Mouse (Mus musculus): ENCODE measurements at regions not wholly inside any gene's neighbourhood (a gene's known extent, or its start where the extent isn't known, plus 50 kb on each side); places are given as distances from the start of the nearest gene placed in this dataset.

DNA sequence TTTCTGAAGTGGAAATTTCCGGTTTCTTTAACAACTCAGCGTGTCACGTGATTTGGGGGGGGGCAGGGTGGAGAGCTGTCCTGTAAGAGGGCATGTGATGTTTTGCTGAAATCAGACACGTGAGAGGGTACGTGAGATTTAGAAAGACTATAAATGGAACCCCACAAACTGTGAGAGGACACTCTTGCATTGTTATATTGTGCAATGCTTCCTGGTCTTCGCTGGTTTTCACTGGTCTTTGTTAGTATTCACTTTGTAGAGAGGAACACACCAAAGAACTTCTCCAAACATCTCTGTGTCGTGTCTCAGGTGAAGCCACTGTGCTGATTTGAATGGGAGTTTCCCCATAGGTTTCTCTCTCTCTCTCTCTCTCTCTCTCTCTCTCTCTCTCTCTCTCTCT is 163.2 kb upstream of the Jun start:
- no peak for DNase-seq (ENCODE audit: low spot score in 2 of 2)

DNA sequence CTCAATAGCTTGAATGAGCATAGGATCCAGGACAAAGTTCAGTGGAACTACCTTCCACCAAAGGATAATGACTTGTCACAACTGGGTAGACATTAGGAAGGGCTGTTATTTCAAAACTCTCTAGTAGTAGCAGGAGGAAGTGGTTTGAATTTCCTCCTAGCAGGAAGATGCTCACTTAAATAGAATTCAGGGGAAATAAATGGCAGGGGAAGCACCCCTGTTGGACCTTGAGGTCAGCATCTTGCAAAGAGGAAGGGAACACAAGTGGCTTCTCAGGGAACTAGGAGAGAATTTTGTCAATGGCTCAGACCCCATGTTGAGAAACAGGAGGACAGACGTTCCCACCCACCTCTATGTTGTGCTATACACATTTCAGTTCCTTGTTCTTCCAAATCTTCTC is 178.4 kb upstream of the Jun start:
- DNase-seq (ENCODE audit: low spot score in 2 of 2): no peak

DNA sequence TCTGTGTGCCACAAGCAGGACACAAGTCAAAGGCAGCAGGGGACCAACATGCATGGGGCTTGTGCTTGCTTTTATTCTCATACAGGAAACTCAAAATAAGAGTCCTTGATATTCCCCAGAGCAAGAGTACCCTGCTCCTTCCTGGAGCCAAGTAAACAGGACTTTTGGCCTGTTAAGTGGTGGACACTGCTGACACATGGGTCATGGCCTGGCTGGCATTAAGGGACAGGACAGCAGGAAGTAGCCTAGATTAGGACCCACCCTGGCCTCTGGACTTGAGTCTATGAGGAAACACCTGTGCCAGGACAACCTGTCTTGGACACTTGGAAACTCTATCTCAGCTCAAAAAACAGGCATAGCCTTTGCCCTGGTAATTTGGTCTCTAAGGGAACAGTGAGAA is 181.0 kb upstream of the Jun start:
- no peak for DNase-seq (ENCODE audit: low spot score in 2 of 2)

DNA sequence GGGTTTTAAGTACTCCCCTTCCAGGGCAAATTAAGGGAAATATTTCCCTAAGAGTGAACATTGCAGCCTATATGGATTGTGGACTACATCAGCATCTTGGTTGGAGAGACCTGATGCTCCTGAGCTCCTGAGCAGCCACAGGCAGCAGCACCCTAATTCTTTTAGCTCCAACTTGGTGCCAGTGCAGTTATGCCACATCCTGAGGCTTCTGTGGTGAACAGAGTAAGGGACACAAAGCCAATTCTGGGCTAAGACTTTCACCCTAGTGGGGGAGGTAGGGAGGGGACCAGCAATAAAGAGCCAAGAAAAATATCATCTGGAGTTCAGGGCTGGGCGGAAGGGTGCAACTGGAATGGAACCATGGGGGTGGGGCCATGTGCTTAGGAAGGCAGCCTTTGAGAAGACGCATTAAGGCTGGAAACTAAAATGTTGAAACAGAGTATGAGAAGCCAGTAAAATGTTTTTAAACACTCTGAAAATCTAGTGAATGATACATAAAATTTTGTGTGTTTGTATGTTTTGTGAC is 182.1 kb upstream of the Jun start:
- no peak for DNase-seq (ENCODE audit: low spot score in 2 of 2)

DNA sequence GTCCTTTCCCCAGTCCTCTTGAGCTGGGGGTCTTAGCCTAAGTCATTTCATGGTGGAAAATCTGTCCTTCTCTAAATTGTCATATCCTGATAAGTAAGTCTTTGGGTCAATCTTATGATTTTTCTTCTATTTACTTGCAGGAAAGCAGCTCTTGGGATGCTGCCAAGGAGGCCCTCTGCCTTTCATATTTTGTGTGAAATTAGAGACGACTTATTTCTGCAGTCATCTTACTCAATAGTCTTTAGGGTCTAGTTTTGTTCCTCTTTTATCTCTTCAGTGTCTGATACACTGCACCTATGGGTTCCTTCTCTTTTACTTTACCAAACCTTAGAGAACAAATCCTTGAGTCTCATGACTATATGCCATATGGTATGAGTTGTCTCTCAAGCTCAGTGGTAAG is 196.0 kb upstream of the Jun start:
- DNase-seq (ENCODE audit: low spot score in 2 of 2): no peak

DNA sequence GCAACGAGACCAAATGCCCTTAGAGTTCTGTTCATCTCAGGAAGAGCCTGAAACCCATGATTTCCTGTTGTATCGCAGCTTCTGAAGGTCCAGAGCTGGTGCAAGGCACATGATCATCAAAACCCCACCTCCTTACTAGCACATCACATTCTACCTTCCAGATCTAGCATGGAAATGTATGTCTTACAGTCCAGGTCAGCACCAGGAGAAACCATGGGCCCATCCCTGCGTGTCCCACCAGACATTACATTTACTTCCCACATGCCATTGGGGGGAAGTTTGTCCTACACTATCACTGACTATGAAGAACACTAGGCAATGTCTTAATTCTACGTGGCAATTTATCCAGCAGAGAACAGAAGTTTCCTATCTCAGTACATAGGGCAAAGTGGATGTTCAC is 197.0 kb upstream of the Jun start:
- no peak for DNase-seq (ENCODE audit: low spot score in 2 of 2)

DNA sequence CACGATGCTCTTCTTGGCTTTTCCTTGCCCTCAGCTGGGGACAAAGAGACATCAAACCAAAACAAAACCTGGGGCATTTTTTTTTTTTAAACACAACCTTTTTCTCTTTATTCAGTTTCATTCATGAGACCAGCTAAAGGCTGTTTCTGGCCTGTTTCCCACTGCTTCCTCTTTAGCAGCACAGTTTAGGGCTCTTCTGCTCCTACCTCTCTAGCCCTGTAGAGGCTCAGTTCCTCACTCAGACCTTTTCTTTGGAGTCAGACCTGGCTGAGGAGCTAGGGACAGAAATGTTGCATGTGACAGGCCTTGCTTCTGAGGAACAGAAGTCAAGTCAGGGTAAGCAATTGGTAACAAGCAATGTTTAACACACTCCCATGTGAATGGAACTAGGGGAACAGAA is 198.1 kb upstream of the Jun start:
- no peak for DNase-seq (ENCODE audit: low spot score in 2 of 2)

DNA sequence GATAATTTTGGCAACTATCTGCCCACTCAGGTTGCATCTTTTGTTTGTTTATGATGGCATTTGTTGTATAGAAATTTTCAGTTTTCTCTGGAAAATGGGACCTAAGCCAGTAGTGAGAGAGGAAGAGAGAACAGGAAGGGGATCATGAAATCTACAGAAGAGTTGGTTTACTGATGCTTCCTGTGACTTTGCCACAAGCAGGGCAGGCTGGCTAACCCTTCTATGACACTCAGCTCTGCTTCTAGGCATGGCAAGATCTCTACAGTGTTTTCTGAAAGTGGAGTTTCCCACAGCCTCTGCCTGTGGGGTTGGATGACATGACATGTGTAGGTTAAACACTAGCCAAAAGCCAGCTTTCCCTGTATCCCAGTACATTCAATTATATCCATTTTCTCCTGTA is 217.7 kb upstream of the Jun start:
- no peak for DNase-seq (ENCODE audit: low spot score in 2 of 2)

DNA sequence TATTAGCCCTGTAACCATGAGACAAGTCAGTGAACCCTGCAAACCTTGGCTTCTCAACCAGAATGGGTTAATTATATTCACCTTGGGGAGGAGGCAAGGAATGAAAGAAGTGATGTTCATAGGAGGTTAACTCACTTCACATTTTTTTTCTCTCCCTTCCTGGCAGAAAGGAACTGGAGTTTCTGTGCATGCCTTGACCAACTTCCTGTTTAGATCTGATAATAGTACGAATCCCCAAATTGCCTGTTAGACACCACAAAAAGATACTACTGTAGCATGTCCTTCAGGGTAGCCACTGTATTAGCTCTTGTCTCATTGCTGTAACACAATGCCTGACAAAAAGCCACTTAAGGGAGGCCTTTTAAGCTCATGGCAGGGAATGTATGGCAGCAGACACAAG is 218.4 kb upstream of the Jun start:
- no peak for DNase-seq (ENCODE audit: low spot score in 2 of 2)

DNA sequence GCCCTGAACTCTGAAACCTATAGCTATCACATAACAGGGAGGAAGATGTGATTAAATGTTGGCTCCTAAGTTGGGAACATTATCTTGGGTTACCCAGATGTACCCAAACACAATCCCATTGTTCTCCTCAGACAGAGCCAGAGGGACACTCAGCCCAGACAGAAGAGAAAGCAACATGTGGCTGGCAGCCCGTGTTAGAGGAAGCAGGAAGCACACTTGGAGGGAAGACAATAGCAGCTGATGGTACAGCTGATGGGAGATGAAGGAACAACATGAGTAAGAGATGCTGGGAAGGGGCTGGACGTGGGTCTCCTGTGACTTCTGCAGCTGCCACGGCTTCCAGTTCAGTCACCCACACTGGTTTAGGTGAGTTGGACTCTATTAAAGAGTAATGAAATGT is 224.2 kb upstream of the Jun start:
- no peak for DNase-seq (ENCODE audit: low spot score in 2 of 2)

DNA sequence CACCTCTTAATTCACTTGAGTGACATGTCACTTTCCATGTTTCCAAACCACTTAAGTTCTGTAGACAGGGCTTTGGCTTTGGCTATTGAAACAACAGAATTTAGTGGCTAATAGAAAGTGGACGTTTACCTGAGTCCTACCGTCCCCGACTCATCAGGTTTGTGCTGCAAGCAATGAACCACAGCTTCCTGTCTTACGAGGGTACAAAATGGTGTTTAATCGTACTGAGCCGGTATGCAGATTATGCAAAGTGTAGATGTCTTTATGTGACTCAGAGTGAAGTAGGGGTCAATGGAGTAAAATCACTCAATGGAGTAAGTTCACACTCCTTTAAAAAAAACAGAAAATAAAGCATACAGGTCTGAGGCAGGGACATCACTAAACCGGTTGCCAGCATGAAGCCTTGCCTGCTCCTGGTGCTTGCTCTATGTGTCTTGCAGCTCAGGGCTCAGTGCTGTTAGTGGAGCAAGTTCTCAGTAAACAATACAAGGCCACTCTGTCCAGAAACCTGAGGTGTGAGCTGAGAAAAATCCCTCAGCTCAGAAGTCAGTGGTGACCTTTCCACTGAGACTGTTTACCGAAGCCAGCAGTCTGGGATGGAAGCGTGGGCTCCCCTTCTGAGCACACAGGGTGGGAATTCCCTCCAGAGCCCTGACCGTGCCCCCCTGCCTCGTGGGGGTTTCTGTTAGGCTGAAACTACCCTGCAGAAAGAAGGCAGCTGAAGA is 226.1 kb upstream of the Jun start:
- no peak for DNase-seq (ENCODE audit: low spot score in 2 of 2)

DNA sequence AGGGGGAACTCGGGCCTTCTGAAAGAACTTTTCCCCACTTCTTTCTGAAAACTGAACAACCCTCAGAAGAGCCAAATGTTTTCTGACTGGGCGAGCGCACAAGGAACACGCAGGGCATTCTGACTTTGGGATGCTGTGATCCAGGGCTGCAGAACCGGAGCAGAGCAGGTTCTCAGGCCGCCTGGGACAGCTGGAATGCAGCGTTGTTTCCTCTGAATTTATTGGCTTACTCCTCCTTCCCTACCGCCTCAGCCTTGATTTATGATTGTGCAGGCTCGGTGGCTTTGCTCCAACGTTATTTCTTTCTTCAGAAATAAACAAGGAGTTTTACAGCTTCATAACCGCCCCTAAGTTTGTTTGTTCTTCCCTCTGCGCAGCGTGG is 226.7 kb upstream of the Jun start:
- no peak for DNase-seq (ENCODE audit: low spot score in 2 of 2)

DNA sequence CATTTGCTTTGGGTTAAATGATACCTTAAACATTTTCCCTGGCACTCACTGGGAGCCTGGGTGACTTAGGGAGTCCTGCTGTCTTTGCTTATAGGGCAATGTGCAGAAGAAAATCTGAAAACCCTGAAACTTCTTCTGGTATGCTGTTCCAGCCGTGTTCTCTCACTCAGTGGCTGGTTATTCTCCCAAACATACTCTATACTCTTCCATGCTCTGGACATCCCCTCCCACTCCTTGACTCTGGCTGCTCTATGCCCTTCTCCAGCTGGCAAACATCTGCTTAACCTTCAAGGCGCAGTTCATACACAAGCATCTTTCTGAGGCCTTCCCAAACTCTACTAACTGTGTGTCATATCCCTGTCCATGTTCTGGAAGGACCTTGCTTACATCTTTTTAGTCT is 227.2 kb upstream of the Jun start:
- DNase-seq (ENCODE audit: low spot score in 2 of 2): no peak

DNA sequence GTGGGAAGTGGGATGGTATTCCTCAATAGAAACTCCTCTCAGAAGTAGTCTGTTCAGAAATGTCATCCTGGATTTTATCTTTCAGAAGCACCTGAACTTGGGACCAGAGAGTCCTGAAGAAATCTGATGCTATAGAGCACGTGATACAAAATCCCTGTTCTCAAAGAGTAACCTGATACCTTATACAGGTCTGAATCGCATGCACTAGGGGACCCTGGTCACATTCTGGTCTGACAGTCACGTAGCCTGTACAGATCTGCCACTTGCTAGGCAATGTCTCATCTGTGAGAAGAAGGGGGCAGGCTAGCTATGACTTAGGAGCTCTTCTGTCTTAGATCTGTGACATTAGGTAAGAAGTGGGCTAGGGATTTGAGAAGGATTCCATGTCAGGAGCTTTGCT is 230.1 kb upstream of the Jun start:
- no peak for DNase-seq (ENCODE audit: low spot score in 2 of 2)

DNA sequence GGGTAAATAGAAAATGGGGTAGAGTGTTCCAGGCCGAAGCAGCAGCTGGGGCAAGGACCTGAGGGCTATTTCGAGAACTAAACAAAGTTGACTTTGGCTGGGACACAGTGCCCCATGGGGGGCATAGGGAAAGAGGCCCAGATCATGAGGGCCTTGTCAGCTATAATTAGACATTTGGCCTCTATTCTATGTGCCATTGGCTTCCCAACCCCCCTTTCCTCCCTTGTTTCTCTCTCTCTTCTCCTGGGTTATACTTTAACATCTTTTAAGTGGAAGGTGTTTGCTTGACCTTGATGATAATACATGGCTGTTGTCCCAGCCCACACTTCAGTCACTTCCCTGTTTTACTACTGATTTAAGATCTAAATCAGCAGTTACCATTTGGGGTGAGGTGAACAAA is 231.8 kb upstream of the Jun start:
- no peak for DNase-seq (ENCODE audit: low spot score in 2 of 2)

DNA sequence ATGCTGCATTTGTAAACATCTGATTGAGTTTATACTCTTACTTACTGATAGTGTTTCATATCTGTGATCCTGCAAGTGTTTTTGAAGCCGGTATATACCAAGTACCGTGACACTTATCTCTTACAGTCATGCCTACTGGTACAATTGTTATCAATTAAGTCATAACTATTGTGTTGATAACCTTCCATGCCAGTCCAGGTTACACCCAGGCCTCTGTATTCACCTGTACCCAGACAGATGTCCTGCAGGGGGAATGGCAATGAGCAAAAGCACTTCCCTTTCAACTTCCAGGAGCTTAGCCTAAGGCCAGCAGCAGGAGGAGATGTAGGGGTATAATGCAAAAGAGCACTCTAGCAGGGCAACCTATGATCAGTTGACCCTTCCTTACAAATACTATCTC is 232.2 kb upstream of the Jun start:
- DNase-seq (ENCODE audit: low spot score in 2 of 2): no peak

DNA sequence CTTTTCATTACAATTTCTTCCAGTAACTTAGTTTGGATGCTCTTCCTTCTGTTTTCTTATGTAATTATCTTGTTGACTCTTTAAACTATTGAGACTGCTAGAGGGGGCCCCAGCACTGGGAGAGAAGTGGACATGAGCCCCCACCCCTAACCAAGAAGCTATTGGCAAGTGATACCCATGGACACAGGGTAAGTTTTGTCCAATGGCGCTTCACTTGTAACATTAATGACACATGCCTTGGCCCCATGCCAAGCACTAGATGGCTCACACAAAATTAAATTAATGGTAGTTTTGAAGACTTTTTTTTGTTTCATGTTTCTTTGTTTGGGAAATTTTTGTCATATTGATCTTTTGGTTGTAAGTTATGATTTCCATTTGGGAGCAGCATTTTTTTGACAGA is 232.7 kb upstream of the Jun start:
- no peak for DNase-seq (ENCODE audit: low spot score in 2 of 2)

DNA sequence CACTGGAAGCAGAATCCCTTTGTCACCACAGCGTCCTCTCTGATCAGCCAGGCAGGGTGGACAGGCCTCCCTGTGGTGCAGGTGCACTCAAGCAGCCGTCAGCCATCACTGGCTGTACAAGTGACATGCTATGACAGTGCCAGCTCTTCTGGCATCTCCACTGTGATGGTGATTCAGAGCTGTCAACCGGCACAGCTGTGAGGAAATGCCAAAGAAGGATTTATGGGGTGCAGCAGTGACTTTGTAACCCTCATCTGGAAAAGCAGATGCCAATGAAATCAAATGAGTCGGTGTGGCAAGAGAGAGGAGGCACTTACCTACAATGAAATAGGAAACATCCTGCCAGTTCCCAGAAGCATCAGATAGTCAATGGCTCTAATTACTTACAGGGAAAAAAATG is 238.3 kb upstream of the Jun start:
- no peak for DNase-seq (ENCODE audit: low spot score in 2 of 2)

DNA sequence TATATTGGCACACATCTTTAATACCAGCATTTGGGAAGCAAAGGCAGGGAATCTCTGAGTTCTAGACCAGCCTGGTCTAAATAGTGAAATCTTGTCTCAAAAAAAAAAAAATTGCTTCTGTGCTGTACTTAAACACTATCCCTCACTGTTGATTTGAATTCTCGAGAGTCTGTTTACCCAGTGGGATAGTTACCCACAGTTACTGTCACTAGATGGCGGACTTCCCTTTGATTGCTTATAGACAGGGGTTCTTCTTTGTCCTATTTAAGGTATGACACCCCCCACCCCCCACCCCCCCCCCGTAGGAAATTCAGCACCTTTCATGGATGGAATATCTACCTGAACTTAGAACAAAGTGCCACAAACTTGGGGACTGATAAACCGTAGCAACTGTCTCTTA is 242.1 kb upstream of the Jun start:
- no peak for DNase-seq (ENCODE audit: low spot score in 2 of 2)

DNA sequence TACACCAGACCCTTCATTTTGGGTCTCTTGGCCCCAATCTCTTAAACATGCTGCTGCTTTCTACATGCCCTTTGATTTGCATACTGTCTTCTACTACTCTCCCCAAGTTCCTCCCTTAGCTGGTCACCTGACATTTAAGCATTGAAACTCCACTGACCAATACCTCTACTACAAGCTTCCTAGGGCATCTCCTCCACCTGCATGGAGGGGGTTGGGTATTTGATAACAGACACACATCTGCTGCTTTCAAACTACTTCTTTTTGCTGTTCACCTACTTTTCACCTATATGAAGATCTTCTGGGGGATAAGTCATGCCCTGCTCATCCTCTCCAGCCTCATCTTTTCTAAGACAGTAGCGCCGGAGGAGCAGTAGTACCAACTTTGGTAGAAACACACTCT is 249.9 kb upstream of the Jun start:
- no peak for DNase-seq (ENCODE audit: low spot score in 2 of 2)

DNA sequence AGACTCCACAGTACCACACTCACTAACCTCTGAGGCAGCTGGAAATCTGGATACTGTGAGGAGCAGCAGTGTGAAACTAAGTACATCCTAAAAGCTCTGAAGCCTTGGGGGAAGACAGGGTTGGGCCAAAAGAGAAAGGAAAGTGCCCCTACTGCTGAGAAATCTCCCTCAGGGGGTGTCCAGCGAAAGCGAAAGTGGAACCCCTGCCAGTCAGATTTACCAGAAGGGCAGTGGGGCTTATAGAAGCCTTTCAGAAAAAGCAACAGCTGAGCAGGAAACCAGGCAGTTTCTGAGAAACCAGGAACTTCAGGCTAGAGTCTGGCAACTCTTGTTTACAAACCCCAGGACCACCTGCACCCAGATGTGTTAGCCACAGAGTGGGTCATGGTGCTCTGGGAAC is 251.3 kb upstream of the Jun start:
- no peak for DNase-seq (ENCODE audit: low spot score in 2 of 2)

DNA sequence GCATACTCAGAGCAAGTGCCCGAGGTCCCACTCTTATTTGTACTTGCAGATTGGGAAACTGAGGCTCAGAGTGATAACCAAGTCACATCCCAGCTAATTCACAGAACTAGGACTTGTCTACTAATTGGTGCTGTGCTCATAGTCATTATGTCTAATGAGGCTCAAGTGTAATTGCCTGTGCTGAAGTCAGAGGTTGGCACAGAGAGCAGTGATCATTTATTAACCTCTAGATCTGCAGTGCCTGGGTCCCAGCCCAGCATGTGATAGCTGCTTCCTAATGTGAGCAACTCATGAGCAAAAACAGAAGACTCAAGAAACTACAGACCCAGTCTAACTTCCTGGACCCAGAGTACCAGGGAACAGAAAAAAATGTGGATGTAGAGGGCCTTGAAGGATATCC is 252.0 kb upstream of the Jun start:
- no peak for DNase-seq (ENCODE audit: low spot score in 2 of 2)

DNA sequence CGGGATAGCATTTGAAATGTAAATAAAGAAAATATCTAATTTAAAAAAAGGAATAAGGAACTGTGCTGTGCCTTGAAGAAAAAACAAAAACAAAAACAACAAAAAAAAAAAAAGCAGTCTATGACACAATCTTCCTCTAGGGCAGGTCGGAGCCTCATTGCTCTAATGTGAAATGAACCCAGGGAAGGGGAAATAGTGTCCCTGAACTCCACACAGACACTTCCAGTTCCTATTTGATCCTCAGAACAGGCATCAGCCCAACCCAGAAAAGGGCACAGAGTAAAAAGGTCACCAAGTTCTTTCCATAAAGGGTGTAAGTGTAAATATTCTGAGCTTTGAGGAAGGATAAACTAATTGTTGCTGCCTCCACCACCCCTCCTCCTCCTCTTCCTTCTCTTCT is 250.2 kb upstream of the Fggy start:
- DNase-seq (ENCODE audit: low spot score in 2 of 2): no peak

DNA sequence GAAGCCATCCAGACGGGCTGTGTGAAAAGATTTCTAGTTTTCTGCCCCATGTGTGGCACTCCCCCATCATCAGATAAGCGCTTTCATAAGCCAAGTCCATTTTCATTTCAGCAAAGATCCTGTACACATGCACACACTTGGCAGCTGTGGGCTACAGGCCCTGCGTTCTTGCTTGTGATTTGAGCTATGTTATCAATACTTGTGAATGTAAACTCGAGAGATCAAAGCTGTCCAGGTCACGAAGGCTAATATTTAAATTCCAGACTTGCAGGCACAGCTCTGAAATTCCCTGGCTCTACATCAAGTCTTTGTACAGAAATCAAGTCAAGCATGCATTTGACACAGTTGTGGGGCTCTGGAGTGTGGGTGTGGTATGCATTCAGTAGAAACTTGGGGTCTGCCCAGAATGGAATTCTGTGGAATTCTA is 248.8 kb upstream of the Fggy start:
- DNase-seq (ENCODE audit: low spot score in 2 of 2): no peak

All from frontal cortex, postnatal 10 days (tissue).